Mouse (Mus musculus): ENCODE measurements at regions not wholly inside any gene's neighbourhood (a gene's known extent, or its start where the extent isn't known, plus 50 kb on each side); places are given as distances from the start of the nearest gene placed in this dataset.

GRCm38 (mm10) chr3:81782081-81782480 lies 150.3 kb upstream of the Ctso start:
- Histone ChIP-seq H3K4me3 (ENCODE audit: low read depth, low read length) (no peak overlapping the region), H3K27ac (ENCODE audit: insufficient read depth, low read length) (no peak overlapping the region), H3K9me3 (replicated peaks; ENCODE audit: control insufficient read depth, insufficient read depth, low read length, poor library complexity, severe bottlenecking) (no peaks in the 10 kb centered on the region), H3K27me3 (ENCODE audit: control insufficient read depth, insufficient read depth, low read length, poor library complexity, severe bottlenecking) (no peaks in the 10 kb centered on the region), H3K9ac (ENCODE audit: low read depth, poor library complexity, severe bottlenecking) (no peak overlapping the region), H3K4me1 (ENCODE audit: control insufficient read depth, insufficient read depth, low read length) (no peaks in the 10 kb centered on the region), H3K36me3 (ENCODE audit: control insufficient read depth, insufficient read depth, low read length, poor library complexity, severe bottlenecking) (no peaks in the 10 kb centered on the region)
- no peak for TF ChIP-seq CTCF (IDR thresholded peaks at IDR 0.05; ENCODE audit: low read depth, low read length)
- TF ChIP-seq EP300 (IDR thresholded peaks at IDR 0.05; ENCODE audit: insufficient read depth, low read depth, low read length), result no peak
- TF ChIP-seq POLR2A (IDR thresholded peaks at IDR 0.05; ENCODE audit: insufficient read depth, low read length), result no peak

GRCm38 (mm10) chr3:81782921-81783541 lies 149.4 kb upstream of the Ctso start:
- H3K4me1 ChIP-seq (ENCODE audit: control insufficient read depth, insufficient read depth, low read length), result no peaks in the 10 kb centered on the region
- H3K27ac ChIP-seq (ENCODE audit: insufficient read depth, low read length), result no peak overlapping the region
- H3K36me3 ChIP-seq (ENCODE audit: control insufficient read depth, insufficient read depth, low read length, poor library complexity, severe bottlenecking), result no peaks in the 10 kb centered on the region
- H3K9me3 ChIP-seq (replicated peaks; ENCODE audit: control insufficient read depth, insufficient read depth, low read length, poor library complexity, severe bottlenecking), result no peaks in the 10 kb centered on the region
- no peak overlapping the region for H3K4me3 ChIP-seq (ENCODE audit: low read depth, low read length)
- TF ChIP-seq POLR2A (IDR thresholded peaks at IDR 0.05; ENCODE audit: insufficient read depth, low read length) (no peak), CTCF (IDR thresholded peaks at IDR 0.05; ENCODE audit: low read depth, low read length) (no peak), EP300 (IDR thresholded peaks at IDR 0.05; ENCODE audit: insufficient read depth, low read depth, low read length) (no peak)
- H3K27me3 ChIP-seq (ENCODE audit: control insufficient read depth, insufficient read depth, low read length, poor library complexity, severe bottlenecking), result no peaks in the 10 kb centered on the region
- H3K9ac ChIP-seq (ENCODE audit: low read depth, poor library complexity, severe bottlenecking), result no peak overlapping the region

- no peak overlapping the region for H3K9ac ChIP-seq (ENCODE audit: low read depth, poor library complexity, severe bottlenecking)
- no peak overlapping the region for H3K27ac ChIP-seq (ENCODE audit: insufficient read depth, low read length)
- no peaks in the 10 kb centered on the region for H3K9me3 ChIP-seq (replicated peaks; ENCODE audit: control insufficient read depth, insufficient read depth, low read length, poor library complexity, severe bottlenecking)
- no peaks in the 10 kb centered on the region for H3K4me1 ChIP-seq (ENCODE audit: control insufficient read depth, insufficient read depth, low read length)
- no peak overlapping the region for H3K4me3 ChIP-seq (ENCODE audit: low read depth, low read length)
- no peak for TF ChIP-seq CTCF (IDR thresholded peaks at IDR 0.05; ENCODE audit: low read depth, low read length)
- TF ChIP-seq POLR2A (IDR thresholded peaks at IDR 0.05; ENCODE audit: insufficient read depth, low read length), result no peak
- TF ChIP-seq EP300 (IDR thresholded peaks at IDR 0.05; ENCODE audit: insufficient read depth, low read depth, low read length), result no peak
- H3K27me3 ChIP-seq (ENCODE audit: control insufficient read depth, insufficient read depth, low read length, poor library complexity, severe bottlenecking), result no peaks in the 10 kb centered on the region
- H3K36me3 ChIP-seq (ENCODE audit: control insufficient read depth, insufficient read depth, low read length, poor library complexity, severe bottlenecking), result no peaks in the 10 kb centered on the region
These were observed 143.5 kb upstream of the Ctso start for GRCm38 (mm10) chr3:81788915-81789314.

- H3K36me3 ChIP-seq (ENCODE audit: control insufficient read depth, insufficient read depth, low read length, poor library complexity, severe bottlenecking), result no peaks in the 10 kb centered on the region
- H3K27ac ChIP-seq (ENCODE audit: insufficient read depth, low read length), result no peak overlapping the region
- TF ChIP-seq EP300 (IDR thresholded peaks at IDR 0.05; ENCODE audit: insufficient read depth, low read depth, low read length) (no peak), CTCF (IDR thresholded peaks at IDR 0.05; ENCODE audit: low read depth, low read length) (no peak), POLR2A (IDR thresholded peaks at IDR 0.05; ENCODE audit: insufficient read depth, low read length) (no peak)
- H3K27me3 ChIP-seq (ENCODE audit: control insufficient read depth, insufficient read depth, low read length, poor library complexity, severe bottlenecking), result no peaks in the 10 kb centered on the region
- no peak overlapping the region for H3K9ac ChIP-seq (ENCODE audit: low read depth, poor library complexity, severe bottlenecking)
- H3K4me3 ChIP-seq (ENCODE audit: low read depth, low read length), result no peak overlapping the region
- H3K4me1 ChIP-seq (ENCODE audit: control insufficient read depth, insufficient read depth, low read length), result no peaks in the 10 kb centered on the region
- H3K9me3 ChIP-seq (replicated peaks; ENCODE audit: control insufficient read depth, insufficient read depth, low read length, poor library complexity, severe bottlenecking), result no peaks in the 10 kb centered on the region
These were observed 142.7 kb upstream of the Ctso start for GRCm38 (mm10) chr3:81789664-81790063.

GRCm38 (mm10) chr3:81802096-81802495 lies 130.3 kb upstream of the Ctso start:
- no peak for TF ChIP-seq CTCF (IDR thresholded peaks at IDR 0.05; ENCODE audit: low read depth, low read length)
- TF ChIP-seq EP300 (IDR thresholded peaks at IDR 0.05; ENCODE audit: insufficient read depth, low read depth, low read length), result no peak
- TF ChIP-seq POLR2A (IDR thresholded peaks at IDR 0.05; ENCODE audit: insufficient read depth, low read length), result no peak
- no peak overlapping the region for H3K4me3 ChIP-seq (ENCODE audit: low read depth, low read length)
- H3K27ac ChIP-seq (ENCODE audit: insufficient read depth, low read length), result no peak overlapping the region
- no peaks in the 10 kb centered on the region for H3K4me1 ChIP-seq (ENCODE audit: control insufficient read depth, insufficient read depth, low read length)
- no peak overlapping the region for H3K9ac ChIP-seq (ENCODE audit: low read depth, poor library complexity, severe bottlenecking)
- H3K9me3 ChIP-seq (replicated peaks; ENCODE audit: control insufficient read depth, insufficient read depth, low read length, poor library complexity, severe bottlenecking), result no peaks in the 10 kb centered on the region
- no peaks in the 10 kb centered on the region for H3K27me3 ChIP-seq (ENCODE audit: control insufficient read depth, insufficient read depth, low read length, poor library complexity, severe bottlenecking)
- no peaks in the 10 kb centered on the region for H3K36me3 ChIP-seq (ENCODE audit: control insufficient read depth, insufficient read depth, low read length, poor library complexity, severe bottlenecking)

- Histone ChIP-seq H3K27me3 (ENCODE audit: control insufficient read depth, insufficient read depth, low read length, poor library complexity, severe bottlenecking) (no peaks in the 10 kb centered on the region), H3K27ac (ENCODE audit: insufficient read depth, low read length) (no peak overlapping the region), H3K4me1 (ENCODE audit: control insufficient read depth, insufficient read depth, low read length) (no peaks in the 10 kb centered on the region), H3K9me3 (replicated peaks; ENCODE audit: control insufficient read depth, insufficient read depth, low read length, poor library complexity, severe bottlenecking) (no peaks in the 10 kb centered on the region), H3K9ac (ENCODE audit: low read depth, poor library complexity, severe bottlenecking) (no peak overlapping the region), H3K4me3 (ENCODE audit: low read depth, low read length) (no peak overlapping the region), H3K36me3 (ENCODE audit: control insufficient read depth, insufficient read depth, low read length, poor library complexity, severe bottlenecking) (no peaks in the 10 kb centered on the region)
- TF ChIP-seq POLR2A (IDR thresholded peaks at IDR 0.05; ENCODE audit: insufficient read depth, low read length) (no peak), CTCF (IDR thresholded peaks at IDR 0.05; ENCODE audit: low read depth, low read length) (no peak), EP300 (IDR thresholded peaks at IDR 0.05; ENCODE audit: insufficient read depth, low read depth, low read length) (no peak)
These were observed 126.7 kb upstream of the Ctso start for GRCm38 (mm10) chr3:81805745-81806144.

All from ES-Bruce4 (cell line).